ENCODE assay signal across 20 mouse cellular contexts in the genomic region with DNA sequence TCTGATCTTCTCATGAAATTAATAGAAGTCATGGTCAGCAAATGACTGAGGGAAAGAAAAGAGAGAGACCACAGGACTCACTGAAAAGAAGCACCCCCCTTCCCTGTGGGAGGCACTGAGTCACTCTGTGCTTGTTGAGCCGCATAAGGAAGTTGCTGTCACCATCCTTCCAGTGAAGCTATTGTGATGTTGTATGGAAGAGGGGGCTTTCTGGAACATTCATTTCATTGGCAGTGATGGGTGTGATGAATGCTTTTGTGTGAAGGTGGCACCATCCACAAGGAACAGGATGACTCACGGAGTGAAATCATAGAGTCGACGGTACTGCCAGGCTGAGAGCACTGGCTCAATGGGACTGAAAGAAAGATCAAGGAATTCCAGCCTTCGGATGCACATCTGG.
"Had no signal": no experiment of that assay in that cellular context is flagged by ENCODE, and none has a peak within 500 bp of the region (broad histone marks: within the 10 kb centered on the region; RNA-seq: fewer than 3 reads in every experiment).

No protein-coding gene starts in this region.

- H3K27me3 ChIP-seq: kidney, embryonic 15.5 days; limb, embryonic 13.5 days; liver, embryonic 12.5 days; liver, embryonic 15.5 days; lung, embryonic 15.5 days; megakaryocyte, embryonic 14.5 days; midbrain, embryonic 13.5 days; neural tube, embryonic 12.5 days; neural tube, embryonic 15.5 days; stomach, embryonic 15.5 days had no signal

- DNase-seq: kidney, adult 11 months; kidney, adult 8-10 months; kidney, postnatal 10 days; kidney, postnatal 36 days; liver; lung, adult 18-20 months; lung, postnatal 10 days; lung, postnatal 36 days; thymus, postnatal 25 days had no signal

- ATAC-seq: liver, embryonic 12.5 days; midbrain, embryonic 13.5 days; midbrain, embryonic 16.5 days had no signal
